Mouse (Mus musculus) lung, postnatal 0 days (tissue): ENCODE measurements around the gene Senp1. TPM values are rescaled to one million over a fixed set of nuclear protein-coding genes. Genes with fewer than 3 reads are reported as not detected.

ENCODE experiments used
- ATAC-seq: fragments of 200-750 bp; cut with Nextera tagmentation; 2 replicates; pipeline ENCODE4 v1.8.0; 2017; ENCODE audit warnings: moderate library complexity
- DNase-seq: peaks from one replicate; pipeline ENCODE4 v3.0.0-alpha.2; 2016; ENCODE audit warnings: low spot score
- H3K27ac ChIP-seq: fragments of 300-500 bp; sonication (generic); 2 replicates; pipeline ENCODE4 v1.5.1; 2014; ENCODE audit warnings: antibody characterized with exemption, mild to moderate bottlenecking, low read length, mixed read lengths
- H3K27me3 ChIP-seq: fragments of 300-500 bp; sonication (generic); replicated peaks from 2 replicates; pipeline ENCODE4 v1.6.1; 2014; ENCODE audit warnings: low read length, mixed read lengths; ENCODE audit not compliant: insufficient read depth
- H3K36me3 ChIP-seq: fragments of 300-500 bp; sonication (generic); 2 replicates; pipeline ENCODE4 v1.6.1; 2014; ENCODE audit warnings: low read length, mixed read lengths; ENCODE audit not compliant: insufficient read depth
- H3K4me1 ChIP-seq: fragments of 300-500 bp; sonication (generic); 2 replicates; pipeline ENCODE4 v1.6.1; 2014; ENCODE audit warnings: antibody characterized with exemption, low read depth, low read length, mixed read lengths; ENCODE audit not compliant: insufficient read depth
- H3K4me2 ChIP-seq: fragments of 300-500 bp; sonication (generic); replicated peaks from 2 replicates; pipeline ENCODE4 v1.6.1; 2014; ENCODE audit warnings: low read depth, mild to moderate bottlenecking, low read length, moderate library complexity, mixed read lengths
- H3K4me3 ChIP-seq: fragments of 300-500 bp; sonication (generic); 2 replicates; pipeline ENCODE4 v1.5.1; 2014; ENCODE audit warnings: low read depth, low read length
- H3K9ac ChIP-seq: fragments of 300-500 bp; sonication (generic); replicated peaks from 2 replicates; pipeline ENCODE4 v1.6.1; 2014; ENCODE audit warnings: low read depth, mild to moderate bottlenecking
- H3K9me3 ChIP-seq: fragments of 300-500 bp; sonication (generic); 2 replicates; pipeline ENCODE4 v1.6.1; 2016; ENCODE audit warnings: low read length, mixed read lengths
- CTCF ChIP-seq: IDR thresholded peaks from 2 replicates; pipeline ENCODE4 v1.5.1; 2016; ENCODE audit warnings: antibody characterized with exemption, mild to moderate bottlenecking
- EP300 ChIP-seq: IDR thresholded peaks from 2 replicates; pipeline ENCODE4 v1.6.1; 2016; ENCODE audit warnings: antibody characterized with exemption, mild to moderate bottlenecking, control low read depth
- WGBS: fragments of 180-500 bp; shearing (Covaris S2); extraction: QIAGEN DNeasy Blood & Tissue Kit; methylation state at CpG from one replicate; pipeline ENCODE4 v1.1.7; 2014; 5-methylcytosine and 5-hydroxymethylcytosine counted together
- polyA plus RNA-seq: library from polyadenylated mRNA; unstranded; fragments of >200 nt; fragmentation: Nextera tagmentation; extraction: Ambion mirVana; gene quantifications from 2 replicates; pipeline ENCODE4 v1.2.1, GENCODE M21; 2015

Senp1 gene
- polyA plus RNA-seq, 1 experiment from 2014 or later, result 9.2 TPM

DNA sequence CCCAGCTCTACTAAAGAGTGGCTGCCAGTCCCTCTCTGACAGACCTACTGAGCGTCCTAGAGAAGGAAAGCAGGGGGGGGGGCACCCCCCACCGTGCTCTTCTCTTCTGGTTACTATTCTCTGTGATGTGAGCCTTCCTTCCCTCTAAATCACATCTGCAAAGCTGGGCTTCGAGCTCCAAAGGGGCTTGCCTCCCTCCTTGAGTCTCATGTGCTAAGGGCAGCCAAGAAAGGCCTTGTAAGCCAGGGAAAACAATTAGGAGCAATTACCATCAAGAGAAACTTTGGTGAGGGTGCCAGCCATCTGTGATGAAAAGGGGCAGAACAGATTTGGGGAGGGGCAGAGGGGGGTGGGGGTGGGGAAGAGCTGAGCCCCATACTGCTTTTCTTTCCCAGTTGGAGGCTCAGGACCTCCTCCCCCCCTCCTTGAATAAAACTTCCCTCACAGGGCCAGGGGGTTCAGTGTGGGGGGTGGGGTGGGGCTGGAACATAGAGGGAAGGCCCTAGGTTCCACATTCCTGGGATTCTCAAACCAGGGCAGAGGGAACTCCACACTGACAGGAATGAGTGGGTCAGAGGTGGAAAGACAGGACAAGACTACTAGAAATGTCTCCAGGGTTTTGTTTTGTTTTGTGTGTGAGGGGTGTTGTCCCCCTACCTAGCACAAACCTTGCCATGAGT, 58.3 kb downstream of the Senp1 start:
- H3K9me3 ChIP-seq, result no peaks in the 10 kb centered on the region
- H3K4me2 ChIP-seq, result no peak overlapping the region
- TF ChIP-seq EP300 (no peak), CTCF (no peak)
- 27% methylated on average over 2 of the region's 3 CpGs for WGBS
- H3K27ac ChIP-seq, result no peak overlapping the region
- DNase-seq (no peak), ATAC-seq (no peak)
- H3K4me1 ChIP-seq, result no peaks in the 10 kb centered on the region
- peaks cover 17% of the 10 kb centered on the region; the same call in 1 of the 2 replicates for H3K36me3 ChIP-seq
- no peak overlapping the region for H3K4me3 ChIP-seq
- H3K9ac ChIP-seq, result no peak overlapping the region
- H3K27me3 ChIP-seq, result no peaks in the 10 kb centered on the region

- peaks cover 5% of the 10 kb centered on the region; the same call in 1 of the 2 replicates for H3K36me3 ChIP-seq
- ATAC-seq, result no peak
- no peak overlapping the region for H3K27ac ChIP-seq
- H3K4me3 ChIP-seq, result no peak overlapping the region
- H3K4me1 ChIP-seq, result peaks cover under 1% of the 10 kb centered on the region; the same call in 1 of the 2 replicates
- TF ChIP-seq CTCF (no peak), EP300 (no peak)
- no peaks in the 10 kb centered on the region for H3K27me3 ChIP-seq
- 56% methylated on average over 9 of the region's 9 CpGs for WGBS
- H3K9ac ChIP-seq, result no peak overlapping the region
- no peak overlapping the region for H3K4me2 ChIP-seq
- H3K9me3 ChIP-seq, result no peaks in the 10 kb centered on the region
- DNase-seq, result no peak
These were observed 60.3 kb downstream of the Senp1 start for GRCm38 (mm10) chr15:98033233-98033748.

GRCm38 (mm10) chr15:98029798-98030197, 63.7 kb downstream of the Senp1 start:
- Histone ChIP-seq H3K27me3 (no peaks in the 10 kb centered on the region), H3K4me3 (no peak overlapping the region), H3K27ac (no peak overlapping the region), H3K9ac (no peak overlapping the region), H3K9me3 (no peaks in the 10 kb centered on the region), H3K36me3 (no peaks in the 10 kb centered on the region), H3K4me1 (peaks cover 5% of the 10 kb centered on the region; the same call in 1 of the 2 replicates), H3K4me2 (no peak overlapping the region)
- no peak for ATAC-seq
- no peak for TF ChIP-seq EP300
- no peak for TF ChIP-seq CTCF
- DNase-seq, result no peak
- 75% methylated on average over 6 of the region's 6 CpGs for WGBS

- 21% methylated on average over 12 of the region's 12 CpGs for WGBS
- Histone ChIP-seq H3K27ac (no peak overlapping the region), H3K27me3 (no peaks in the 10 kb centered on the region), H3K4me3 (no peak overlapping the region), H3K4me1 (peaks cover 5% of the 10 kb centered on the region; the same call in 1 of the 2 replicates), H3K36me3 (no peaks in the 10 kb centered on the region), H3K4me2 (no peak overlapping the region), H3K9me3 (no peaks in the 10 kb centered on the region), H3K9ac (no peak overlapping the region)
- DNase-seq, result peak; percentile 72
- ATAC-seq, result peak; percentile 93
- no peak for TF ChIP-seq CTCF
- no peak for TF ChIP-seq EP300
These were observed 66.3 kb downstream of the Senp1 start for GRCm38 (mm10) chr15:98026967-98027904.

GRCm38 (mm10) chr15:98025611-98026010, 67.9 kb downstream of the Senp1 start:
- Histone ChIP-seq H3K27ac (no peak overlapping the region), H3K4me1 (peaks cover 5% of the 10 kb centered on the region; the same call in 1 of the 2 replicates), H3K36me3 (no peaks in the 10 kb centered on the region), H3K9me3 (no peaks in the 10 kb centered on the region), H3K4me2 (no peak overlapping the region), H3K4me3 (no peak overlapping the region), H3K27me3 (no peaks in the 10 kb centered on the region), H3K9ac (no peak overlapping the region)
- ATAC-seq (no peak), DNase-seq (no peak)
- no peak for TF ChIP-seq CTCF
- no peak for TF ChIP-seq EP300
- WGBS, result 48% methylated on average over 4 of the region's 4 CpGs

DNA sequence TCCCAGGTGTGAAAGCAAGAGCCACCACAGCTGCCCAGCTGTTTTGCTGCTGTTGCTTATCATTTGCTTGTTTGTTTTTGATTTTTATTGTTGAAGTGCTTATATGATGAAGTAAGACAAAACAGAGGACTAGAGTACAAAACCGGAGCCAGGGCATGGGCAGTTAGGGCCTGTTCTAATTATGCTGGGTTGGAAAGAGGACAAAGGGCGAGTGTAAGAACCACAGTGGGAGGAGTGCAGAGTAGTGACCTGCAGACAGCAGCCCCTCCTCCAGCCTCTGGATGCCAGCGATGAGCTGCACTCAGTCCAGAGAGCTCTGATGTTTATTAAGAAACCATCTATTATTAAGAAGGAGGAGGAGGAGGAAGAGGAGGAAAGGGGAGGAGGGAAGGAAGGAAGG, 70.4 kb downstream of the Senp1 start:
- no peak for ATAC-seq
- TF ChIP-seq CTCF (no peak), EP300 (no peak)
- no peak overlapping the region for H3K4me2 ChIP-seq
- H3K4me3 ChIP-seq, result no peak overlapping the region
- no peak overlapping the region for H3K9ac ChIP-seq
- no peak for DNase-seq
- no peak overlapping the region for H3K27ac ChIP-seq
- WGBS, result 41% methylated on average over 3 of the region's 3 CpGs
- H3K9me3 ChIP-seq, result no peaks in the 10 kb centered on the region
- no peaks in the 10 kb centered on the region for H3K36me3 ChIP-seq
- H3K4me1 ChIP-seq, result peaks cover 3% of the 10 kb centered on the region; the same call in 1 of the 2 replicates
- no peaks in the 10 kb centered on the region for H3K27me3 ChIP-seq
